Mouse (Mus musculus) myocyte (in vitro differentiated cells): ENCODE measurements at regions not wholly inside any gene's neighbourhood (a gene's known extent, or its start where the extent isn't known, plus 50 kb on each side); places are given as distances from the start of the nearest gene placed in this dataset.

Experiments used
- E2F4 ChIP-seq: IDR thresholded peaks from one replicate; pipeline ENCODE4 v1.6.1; 2011; ENCODE audit warnings: mild to moderate bottlenecking, control low read depth, moderate library complexity; ENCODE audit not compliant: insufficient read depth
- MYOG ChIP-seq, 3 experiments: IDR thresholded peaks; one replicate each; pipeline ENCODE4 v1.6.1; 2011; ENCODE audit warnings: control low read depth in 2 of 3, low read depth in 2 of 3, mild to moderate bottlenecking in 2 of 3; ENCODE audit not compliant: insufficient read length in 2 of 3, control insufficient read depth in 1 of 3, insufficient read depth in 1 of 3
- POLR2A ChIP-seq: IDR thresholded peaks from one replicate; pipeline ENCODE4 v1.6.1; 2011; ENCODE audit warnings: low read depth, mild to moderate bottlenecking, control low read depth, moderate library complexity; ENCODE audit not compliant: insufficient read length
- SRF ChIP-seq: IDR thresholded peaks from one replicate; pipeline ENCODE4 v1.6.1; 2011; ENCODE audit warnings: low read depth; ENCODE audit not compliant: control insufficient read depth, insufficient read length
- TCF12 ChIP-seq: IDR thresholded peaks from one replicate; pipeline ENCODE4 v1.6.1; 2011; ENCODE audit warnings: mild to moderate bottlenecking, control low read depth; ENCODE audit not compliant: poor library complexity, insufficient read depth, severe bottlenecking
- USF1 ChIP-seq: IDR thresholded peaks from one replicate; pipeline ENCODE4 v1.6.1; 2011; ENCODE audit warnings: low read depth, mild to moderate bottlenecking, control low read depth, moderate library complexity

DNA sequence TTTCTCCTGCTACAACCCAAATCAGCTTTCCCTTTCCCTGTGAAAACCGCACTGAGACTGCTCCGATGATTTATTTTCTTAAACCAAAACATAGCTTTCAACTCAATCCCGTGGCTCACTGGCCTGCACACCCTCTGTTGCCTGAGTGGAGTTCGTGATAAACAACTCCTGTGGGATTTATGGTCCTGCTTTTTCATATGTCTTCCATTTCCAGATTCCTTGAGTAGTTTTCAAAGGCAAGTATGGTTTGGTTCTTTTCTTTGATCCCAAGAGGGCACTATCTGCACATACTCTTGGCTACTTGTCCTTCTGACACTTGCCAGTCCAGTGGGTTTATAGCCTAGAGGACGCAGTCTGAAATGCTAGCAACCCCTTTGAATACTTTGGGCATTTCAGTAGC lies 1042.6 kb downstream of the Robo1 start:
- TF ChIP-seq E2F4: no peak
- TF ChIP-seq POLR2A: no peak
- TF ChIP-seq MYOG (IDR thresholded peaks at IDR 0.05; ENCODE audit: control insufficient read depth in 1 of 3, insufficient read depth in 1 of 3, insufficient read length in 2 of 3, low read depth in 2 of 3): no peak
- TF ChIP-seq TCF12: no peak
- no peak for TF ChIP-seq USF1
- no peak for TF ChIP-seq SRF
